Mouse (Mus musculus) testis, adult 2 months (tissue): ENCODE measurements at regions not wholly inside any gene's neighbourhood (a gene's known extent, or its start where the extent isn't known, plus 50 kb on each side); places are given as distances from the start of the nearest gene placed in this dataset.

Source experiments
- H3K27ac ChIP-seq: fragments of 200-500 bp; 2 replicates; pipeline ENCODE4 v1.5.1; 2012; ENCODE audit warnings: low read depth, low read length; ENCODE audit not compliant: control insufficient read depth, insufficient read depth
- H3K27me3 ChIP-seq: fragments of 200-500 bp; 2 replicates; pipeline ENCODE4 v1.6.1; 2012; ENCODE audit warnings: mild to moderate bottlenecking, low read length, moderate library complexity; ENCODE audit not compliant: control insufficient read depth, insufficient read depth
- H3K36me3 ChIP-seq: fragments of 200-500 bp; 2 replicates; pipeline ENCODE4 v1.6.1; 2012; ENCODE audit warnings: mild to moderate bottlenecking, low read length; ENCODE audit not compliant: control insufficient read depth, insufficient read depth
- H3K4me1 ChIP-seq: fragments of 200-500 bp; 2 replicates; pipeline ENCODE4 v1.6.1; 2012; ENCODE audit warnings: low read length; ENCODE audit not compliant: control insufficient read depth, insufficient read depth
- H3K4me3 ChIP-seq: fragments of 200-500 bp; 2 replicates; pipeline ENCODE4 v1.5.1; 2012; ENCODE audit warnings: low read depth, mild to moderate bottlenecking, low read length, moderate library complexity, mixed read lengths; ENCODE audit not compliant: control insufficient read depth
- CTCF ChIP-seq: fragments of 200-500 bp; IDR thresholded peaks from 2 replicates; pipeline ENCODE4 v1.5.1; 2012; ENCODE audit warnings: low read depth, mild to moderate bottlenecking, inconsistent platforms, low read length, moderate library complexity; ENCODE audit not compliant: control insufficient read depth, insufficient read depth, insufficient replicate concordance
- POLR2A ChIP-seq: fragments of 200-500 bp; IDR thresholded peaks from 2 replicates; pipeline ENCODE4 v1.6.1; 2012; ENCODE audit warnings: low read depth, mild to moderate bottlenecking, inconsistent platforms, low read length, moderate library complexity; ENCODE audit not compliant: control insufficient read depth

DNA sequence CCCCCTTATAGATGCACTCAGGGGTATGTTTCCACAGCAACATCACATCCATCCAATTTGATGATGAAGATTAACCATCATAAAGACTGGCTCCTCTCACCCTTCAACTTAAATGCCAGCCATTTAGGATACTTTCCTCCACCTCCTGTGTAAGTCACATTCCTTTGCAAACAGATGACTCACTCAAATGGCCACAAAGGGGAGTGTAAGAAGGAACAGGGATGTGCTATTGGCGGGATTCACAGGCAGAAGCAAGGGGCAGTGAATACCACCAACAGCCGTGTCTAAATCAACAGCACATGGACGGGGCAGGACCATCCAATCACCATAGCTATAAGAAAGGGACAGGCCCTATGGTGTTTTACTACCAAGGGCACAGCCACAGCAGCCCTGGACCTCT is 50.9 kb upstream of the Cdon start:
- TF ChIP-seq POLR2A (no peak), CTCF (no peak)
- Histone ChIP-seq H3K36me3 (no peaks in the 10 kb centered on the region), H3K4me1 (no peaks in the 10 kb centered on the region), H3K27ac (no peak overlapping the region), H3K27me3 (no peaks in the 10 kb centered on the region), H3K4me3 (no peak overlapping the region)

DNA sequence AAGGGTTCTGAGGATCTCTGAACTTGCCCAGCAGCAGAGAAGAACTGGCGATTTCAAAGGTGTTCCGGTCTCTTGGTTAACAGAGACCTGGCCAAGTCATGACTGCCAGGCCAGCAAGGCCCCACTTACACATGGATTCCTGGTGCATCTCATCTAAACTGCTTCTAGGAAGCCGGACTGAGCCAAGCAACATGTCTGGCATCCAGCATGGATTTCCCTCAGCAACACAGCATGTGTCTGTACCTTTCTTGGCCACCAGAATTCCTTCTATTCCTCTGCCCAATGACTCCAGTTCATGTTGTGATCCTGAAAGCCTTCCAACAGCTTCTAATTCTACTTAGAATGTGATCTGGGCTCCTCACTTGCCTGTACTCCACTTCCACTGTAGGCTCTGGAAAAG is 50.0 kb upstream of the Cdon start:
- TF ChIP-seq POLR2A (no peak), CTCF (no peak)
- Histone ChIP-seq H3K27me3 (no peaks in the 10 kb centered on the region), H3K4me3 (no peak overlapping the region), H3K27ac (no peak overlapping the region), H3K4me1 (no peaks in the 10 kb centered on the region), H3K36me3 (no peaks in the 10 kb centered on the region)
